Mouse (Mus musculus) stomach, embryonic 15.5 days (tissue): Measurements from ENCODE around the gene Slc4a7. TPM values are rescaled to one million over a fixed set of nuclear protein-coding genes. Genes with fewer than 3 reads are reported as not detected.
"Not testable (repeated sequence)": the region's sequence is repeated elsewhere in the genome, so short reads cannot be mapped to it uniquely, and the experiment has no call there.

Experiments
- ATAC-seq: fragments of 200-750 bp; cut with Nextera tagmentation; 2 replicates; pipeline ENCODE4 v1.8.0; 2017; ENCODE audit warnings: low read depth, moderate number of reproducible peaks, moderate TSS enrichment; ENCODE audit not compliant: insufficient read depth, low FRiP score
- H3K27ac ChIP-seq: fragments of 300-500 bp; sonication (generic); 2 replicates; pipeline ENCODE4 v1.5.1; 2015; ENCODE audit warnings: mild to moderate bottlenecking, inconsistent platforms
- H3K27me3 ChIP-seq: fragments of 300-500 bp; sonication (generic); replicated peaks from 2 replicates; pipeline ENCODE4 v1.6.1; 2015; ENCODE audit warnings: inconsistent platforms
- H3K36me3 ChIP-seq: fragments of 300-500 bp; sonication (generic); 2 replicates; pipeline ENCODE4 v1.6.1; 2015; ENCODE audit warnings: inconsistent platforms
- H3K4me1 ChIP-seq: fragments of 300-500 bp; sonication (generic); 2 replicates; pipeline ENCODE4 v1.6.1; 2015; ENCODE audit warnings: inconsistent platforms
- H3K4me2 ChIP-seq: fragments of 300-500 bp; sonication (generic); 2 replicates; pipeline ENCODE4 v1.6.1; 2015; ENCODE audit warnings: mild to moderate bottlenecking, inconsistent platforms
- H3K4me3 ChIP-seq: fragments of 300-500 bp; sonication (generic); replicated peaks from 2 replicates; pipeline ENCODE4 v1.5.1; 2015; ENCODE audit warnings: inconsistent platforms
- H3K9ac ChIP-seq: fragments of 300-500 bp; sonication (generic); 2 replicates; pipeline ENCODE4 v1.6.1; 2015; ENCODE audit warnings: inconsistent platforms
- H3K9me3 ChIP-seq: fragments of 300-500 bp; sonication (generic); 2 replicates; pipeline ENCODE4 v1.6.1; 2016; ENCODE audit warnings: inconsistent platforms
- WGBS: fragments of 180-500 bp; shearing (Covaris S2); methylation state at CpG from one replicate; pipeline ENCODE4 v1.1.7; 2015; 5-methylcytosine and 5-hydroxymethylcytosine counted together
- polyA plus RNA-seq: library from polyadenylated mRNA; unstranded; fragments of >200 nt; fragmentation: Nextera tagmentation; extraction: Ambion mirVana; gene quantifications from 2 replicates; pipeline ENCODE4 v1.2.1, GENCODE M21; 2015

Slc4a7 gene
- polyA plus RNA-seq, 1 experiment from 2014 or later = 15.6 TPM

DNA sequence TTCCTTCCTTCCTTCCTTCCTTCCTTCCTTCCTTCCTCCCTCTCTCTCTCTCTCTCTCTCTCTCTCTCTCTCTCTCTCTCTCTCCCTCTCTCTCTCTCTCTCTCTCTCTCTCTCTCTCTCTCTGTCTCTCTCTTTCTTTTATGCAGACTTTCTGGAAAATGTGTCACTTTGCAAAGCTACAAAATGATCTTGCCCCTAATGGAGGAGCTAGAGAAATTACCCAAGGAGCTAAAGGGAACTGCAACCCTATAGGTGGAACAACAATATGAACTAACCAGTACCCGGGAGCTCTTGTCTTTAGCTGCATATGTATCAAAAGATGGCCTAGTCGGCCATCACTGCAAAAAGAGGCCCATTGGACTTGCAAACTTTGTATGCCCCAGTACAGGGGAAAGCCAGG is 101.0 kb downstream of the Slc4a7 start, which contains the start of gene Nek10:
Gene Nek10, plus strand, starts transcription at position 301 of the 400 bp plus-strand sequence.
- not testable (repeated sequence) for H3K4me1 ChIP-seq, H3K27ac ChIP-seq, H3K9me3 ChIP-seq, H3K36me3 ChIP-seq, H3K4me2 ChIP-seq, H3K27me3 ChIP-seq, H3K9ac ChIP-seq, ATAC-seq, H3K4me3 ChIP-seq
- 88% methylated on average over 1 of the region's 2 CpGs for WGBS

- ATAC-seq = peak; percentile 75; the same call in 1 of the 2 replicates
These were observed 101.9 kb downstream of the Slc4a7 start for GRCm38 (mm10) chr14:14803921-14804517.

GRCm38 (mm10) chr14:14804518-14805212 is 102.6 kb downstream of the Slc4a7 start:
- Histone ChIP-seq H3K36me3 (no peaks in the 10 kb centered on the region), H3K4me3 (no peak overlapping the region), H3K9ac (no peak overlapping the region), H3K4me1 (no peaks in the 10 kb centered on the region), H3K27ac (no peak overlapping the region), H3K27me3 (no peaks in the 10 kb centered on the region), H3K9me3 (no peaks in the 10 kb centered on the region), H3K4me2 (no peak overlapping the region)
- no peak for ATAC-seq
- WGBS = 65% methylated on average over 5 of the region's 5 CpGs

More at GRCm38 (mm10) chr14:14803921-14804517, 101.9 kb downstream of the Slc4a7 start:
- no peaks in the 10 kb centered on the region for H3K27me3 ChIP-seq
- H3K9me3 ChIP-seq = no peaks in the 10 kb centered on the region
- no peak overlapping the region for H3K4me3 ChIP-seq
- H3K9ac ChIP-seq = no peak overlapping the region
- H3K27ac ChIP-seq = no peak overlapping the region
- H3K4me1 ChIP-seq = no peaks in the 10 kb centered on the region
- H3K36me3 ChIP-seq = no peaks in the 10 kb centered on the region
- 10% methylated on average over 10 of the region's 10 CpGs for WGBS
- H3K4me2 ChIP-seq = no peak overlapping the region

GRCm38 (mm10) chr14:14832520-14833240 is 130.6 kb downstream of the Slc4a7 start:
- no peaks in the 10 kb centered on the region for H3K36me3 ChIP-seq
- ATAC-seq = peak; percentile 78
- no peaks in the 10 kb centered on the region for H3K4me1 ChIP-seq
- no peaks in the 10 kb centered on the region for H3K27me3 ChIP-seq
- WGBS = 60% methylated on average over 12 of the region's 12 CpGs
- no peak overlapping the region for H3K9ac ChIP-seq
- peak overlapping the region; percentile 52 for H3K27ac ChIP-seq
- H3K4me3 ChIP-seq = no peak overlapping the region
- H3K9me3 ChIP-seq = no peaks in the 10 kb centered on the region
- H3K4me2 ChIP-seq = no peak overlapping the region

DNA sequence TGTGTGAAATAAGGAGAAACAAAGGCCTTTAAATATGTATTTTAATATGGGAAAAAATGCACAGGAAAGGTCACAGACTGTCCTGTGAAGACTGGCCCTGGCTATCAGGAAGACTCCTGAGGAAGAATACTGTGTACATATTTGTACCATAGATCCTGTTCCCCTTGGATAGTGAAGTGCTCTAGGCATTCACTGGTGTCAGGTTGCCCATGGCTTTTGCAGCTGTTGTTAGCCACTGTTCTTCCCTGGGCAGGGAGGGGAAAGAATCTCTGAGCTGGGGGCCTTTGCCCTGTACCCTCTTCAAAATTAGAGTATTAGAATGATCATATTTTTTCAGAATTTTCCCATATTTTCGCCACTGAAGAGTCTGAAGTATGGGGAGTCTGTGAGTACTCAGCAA is 131.4 kb downstream of the Slc4a7 start:
- 79% methylated on average over 1 of the region's 1 CpGs for WGBS
- H3K9ac ChIP-seq = no peak overlapping the region
- no peak for ATAC-seq
- no peak overlapping the region for H3K4me2 ChIP-seq
- no peaks in the 10 kb centered on the region for H3K4me1 ChIP-seq
- H3K27ac ChIP-seq = no peak overlapping the region; the same call in 1 of the 2 replicates
- no peaks in the 10 kb centered on the region for H3K9me3 ChIP-seq
- H3K36me3 ChIP-seq = no peaks in the 10 kb centered on the region
- no peak overlapping the region for H3K4me3 ChIP-seq
- H3K27me3 ChIP-seq = no peaks in the 10 kb centered on the region

DNA sequence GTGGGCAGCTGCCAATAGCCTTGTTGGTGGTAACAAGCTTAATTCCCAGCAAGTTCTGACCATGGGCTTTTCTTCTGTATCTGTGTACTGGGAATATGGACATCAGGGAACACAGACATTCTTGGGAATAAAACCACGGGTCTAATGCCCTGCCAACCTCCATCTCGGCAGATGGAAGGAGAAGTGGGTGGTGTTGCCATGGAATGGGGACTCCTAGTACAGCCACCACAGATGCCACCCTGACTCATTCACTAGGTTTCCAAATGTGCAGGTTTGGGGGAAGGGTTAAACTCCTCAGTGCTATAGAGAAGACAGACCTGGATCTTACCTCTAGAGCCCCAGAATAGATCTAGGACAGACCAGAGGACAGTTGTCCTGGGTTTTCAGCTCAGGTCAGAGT is 132.2 kb downstream of the Slc4a7 start:
- WGBS = 90% methylated on average over 2 of the region's 2 CpGs
- Histone ChIP-seq H3K4me3 (no peak overlapping the region), H3K4me2 (no peak overlapping the region), H3K27ac (0 out of 2 replicates have a peak overlapping the region, but pooled peaks have one; percentile 16), H3K36me3 (no peaks in the 10 kb centered on the region), H3K4me1 (no peaks in the 10 kb centered on the region), H3K27me3 (no peaks in the 10 kb centered on the region), H3K9ac (no peak overlapping the region), H3K9me3 (no peaks in the 10 kb centered on the region)
- no peak for ATAC-seq

DNA sequence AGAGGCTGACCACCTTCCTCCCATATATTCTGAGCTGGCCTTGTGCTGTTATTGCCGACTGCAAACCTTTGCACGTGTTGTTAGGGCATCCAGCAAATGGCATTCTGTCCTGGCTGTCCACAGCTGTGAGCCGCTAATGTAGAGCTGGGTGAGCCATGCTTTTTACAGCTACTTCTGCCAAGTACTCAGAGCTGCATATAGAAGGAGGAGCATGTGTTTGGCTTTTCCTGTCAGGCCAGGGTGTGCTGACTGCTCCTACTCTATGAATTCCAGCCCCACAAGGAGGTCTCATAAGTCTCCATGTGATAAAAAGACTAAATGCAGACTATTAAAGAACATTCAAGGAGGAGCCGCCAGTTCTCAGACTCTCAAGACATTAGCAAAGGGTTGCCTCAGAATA is 135.5 kb downstream of the Slc4a7 start:
- Histone ChIP-seq H3K4me3 (no peak overlapping the region), H3K36me3 (no peaks in the 10 kb centered on the region), H3K9me3 (no peaks in the 10 kb centered on the region), H3K27ac (no peak overlapping the region), H3K27me3 (no peaks in the 10 kb centered on the region), H3K4me2 (no peak overlapping the region), H3K4me1 (no peaks in the 10 kb centered on the region), H3K9ac (no peak overlapping the region)
- WGBS = 61% methylated on average over 4 of the region's 4 CpGs
- no peak for ATAC-seq

- no peak overlapping the region for H3K27ac ChIP-seq
- H3K9ac ChIP-seq = no peak overlapping the region
- 42% methylated on average over 1 of the region's 1 CpGs for WGBS
- no peaks in the 10 kb centered on the region for H3K36me3 ChIP-seq
- no peak for ATAC-seq
- no peaks in the 10 kb centered on the region for H3K9me3 ChIP-seq
- no peak overlapping the region for H3K4me2 ChIP-seq
- no peaks in the 10 kb centered on the region for H3K4me1 ChIP-seq
- H3K4me3 ChIP-seq = no peak overlapping the region
- no peaks in the 10 kb centered on the region for H3K27me3 ChIP-seq
These were observed 136.0 kb downstream of the Slc4a7 start for GRCm38 (mm10) chr14:14838109-14838508.

- Histone ChIP-seq H3K9ac (no peak overlapping the region), H3K4me1 (no peaks in the 10 kb centered on the region), H3K27me3 (no peaks in the 10 kb centered on the region), H3K4me3 (no peak overlapping the region), H3K27ac (no peak overlapping the region), H3K36me3 (no peaks in the 10 kb centered on the region), H3K4me2 (no peak overlapping the region), H3K9me3 (no peaks in the 10 kb centered on the region)
- 60% methylated on average over 8 of the region's 8 CpGs for WGBS
- ATAC-seq = peak; percentile 47; the same call in 1 of the 2 replicates
These were observed 140.9 kb downstream of the Slc4a7 start for GRCm38 (mm10) chr14:14842734-14843530.
